Mouse (Mus musculus): ENCODE data around the gene Rnf220. TPM values are rescaled to one million over a fixed set of nuclear protein-coding genes. Genes with fewer than 3 reads are reported as not detected.

Rnf220 gene
- polyA plus RNA-seq, 1 experiment from 2014 or later: 46.0 TPM

GRCm38 (mm10) chr4:117288277-117288926, 208.4 kb downstream of the Rnf220 start:
- Histone ChIP-seq H3K27me3 (replicated peaks) (no peaks in the 10 kb centered on the region), H3K4me1 (peaks cover 36% of the 10 kb centered on the region), H3K9me3 (no peaks in the 10 kb centered on the region), H3K9ac (peak overlapping the region; percentile 86), H3K4me3 (peak overlapping the region; percentile 80), H3K4me2 (peak overlapping the region; percentile 88), H3K36me3 (peaks cover 46% of the 10 kb centered on the region), H3K27ac (replicated peaks) (peak overlapping the region; percentile 96)
- 22% methylated on average over 25 of the region's 25 CpGs for WGBS
- ATAC-seq (ENCODE audit: extremely low read depth, insufficient number of reproducible peaks, low FRiP score, low TSS enrichment): no peak

- Histone ChIP-seq H3K27ac (replicated peaks) (0 out of 2 replicates have a peak overlapping the region, but pooled peaks have one; percentile 61), H3K27me3 (replicated peaks) (no peaks in the 10 kb centered on the region), H3K4me3 (no peak overlapping the region), H3K9ac (peak overlapping the region; percentile 56; the same call in 1 of the 2 replicates), H3K9me3 (no peaks in the 10 kb centered on the region), H3K4me2 (no peak overlapping the region), H3K36me3 (peaks cover 85% of the 10 kb centered on the region), H3K4me1 (peaks cover 43% of the 10 kb centered on the region)
- no peak for ATAC-seq (ENCODE audit: extremely low read depth, insufficient number of reproducible peaks, low FRiP score, low TSS enrichment)
- 64% methylated on average over 4 of the region's 4 CpGs for WGBS
Observed at GRCm38 (mm10) chr4:117284363-117284762, 212.5 kb downstream of the Rnf220 start.

GRCm38 (mm10) chr4:117283271-117284191, 213.3 kb downstream of the Rnf220 start:
- H3K9me3 ChIP-seq: no peaks in the 10 kb centered on the region
- peak overlapping the region; percentile 56 for H3K9ac ChIP-seq
- no peak for ATAC-seq (ENCODE audit: extremely low read depth, insufficient number of reproducible peaks, low FRiP score, low TSS enrichment)
- no peaks in the 10 kb centered on the region for H3K27me3 ChIP-seq (replicated peaks)
- H3K36me3 ChIP-seq: peaks cover 93% of the 10 kb centered on the region
- H3K27ac ChIP-seq (replicated peaks): peak overlapping the region; percentile 61
- H3K4me2 ChIP-seq: peak overlapping the region; percentile 27
- WGBS: 23% methylated on average over 22 of the region's 22 CpGs
- no peak overlapping the region for H3K4me3 ChIP-seq
- H3K4me1 ChIP-seq: peaks cover 50% of the 10 kb centered on the region

DNA sequence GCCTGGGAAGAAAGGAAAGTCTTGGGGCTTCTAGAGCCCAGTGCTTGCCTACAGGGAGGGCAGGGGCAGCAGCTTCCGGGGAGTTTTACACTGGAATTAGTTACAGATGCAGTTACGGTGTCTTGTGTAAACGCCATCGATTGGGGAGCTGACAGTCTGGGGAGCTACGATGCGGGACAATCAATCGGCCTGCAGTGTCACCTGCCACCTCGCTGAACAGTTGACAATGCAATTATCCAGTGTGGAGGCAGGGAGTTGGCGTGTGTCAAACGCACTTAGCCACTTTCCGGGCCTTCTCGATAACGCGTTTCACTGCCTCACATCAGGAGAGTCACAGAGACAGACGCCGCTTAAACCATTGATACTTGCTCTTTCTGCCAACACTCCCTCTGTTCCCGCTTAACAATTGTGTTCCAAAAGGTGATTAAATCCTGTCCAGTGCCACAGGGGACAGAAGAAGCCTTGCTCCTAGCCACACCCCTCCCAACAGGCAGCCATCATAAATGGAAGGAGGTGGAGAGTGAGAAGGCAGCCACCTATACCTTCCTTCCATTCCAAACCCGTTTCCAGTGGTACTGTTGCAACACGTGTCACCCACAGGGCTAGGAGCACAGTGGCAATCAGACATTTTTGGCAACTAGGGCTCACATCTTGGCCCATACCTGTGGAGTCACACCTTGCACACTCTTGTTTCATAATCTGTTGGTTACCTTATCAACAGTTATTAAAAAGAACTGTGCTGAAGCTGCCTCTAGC, 215.6 kb downstream of the Rnf220 start:
- no peaks in the 10 kb centered on the region for H3K9me3 ChIP-seq

DNA sequence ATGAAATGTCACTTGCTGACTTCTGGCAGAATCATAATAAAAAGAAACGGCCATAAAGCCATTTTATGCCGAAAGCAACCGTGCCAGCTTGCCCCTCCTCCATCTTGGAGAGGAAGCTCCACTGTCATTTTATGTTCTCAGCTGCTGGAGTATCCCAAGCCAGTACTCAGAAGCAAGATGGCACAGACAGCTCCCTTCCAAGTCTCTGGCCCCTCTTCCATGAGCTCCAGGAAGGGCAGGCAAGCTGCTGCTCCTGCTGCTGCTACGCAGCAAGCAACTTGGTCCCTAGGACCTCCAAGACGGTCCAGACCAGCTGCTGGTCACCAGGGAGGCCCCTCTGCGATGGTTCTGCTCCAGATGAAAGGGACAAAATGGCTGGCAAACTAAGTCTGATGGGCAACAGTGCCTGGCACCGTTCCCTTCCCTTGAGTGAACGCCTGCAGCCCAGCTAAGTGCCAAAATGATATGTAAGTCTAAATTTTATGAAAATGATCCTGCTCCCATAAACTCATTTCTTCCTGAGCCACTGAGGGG, 216.4 kb downstream of the Rnf220 start:
- no peak overlapping the region for H3K4me2 ChIP-seq
- H3K9ac ChIP-seq: no peak overlapping the region
- ATAC-seq (ENCODE audit: extremely low read depth, insufficient number of reproducible peaks, low FRiP score, low TSS enrichment): no peak
- H3K27ac ChIP-seq (replicated peaks): no peak overlapping the region
- peaks cover 99% of the 10 kb centered on the region for H3K36me3 ChIP-seq
- H3K27me3 ChIP-seq (replicated peaks): no peaks in the 10 kb centered on the region
- peaks cover 42% of the 10 kb centered on the region for H3K4me1 ChIP-seq
- no peaks in the 10 kb centered on the region for H3K9me3 ChIP-seq
- 92% methylated on average over 8 of the region's 8 CpGs for WGBS
- H3K4me3 ChIP-seq: no peak overlapping the region

More for the DNA sequence above, 215.6 kb downstream of the Rnf220 start:
- ATAC-seq (ENCODE audit: extremely low read depth, insufficient number of reproducible peaks, low FRiP score, low TSS enrichment): no peak
- Histone ChIP-seq H3K4me1 (peaks cover 42% of the 10 kb centered on the region), H3K9ac (no peak overlapping the region), H3K4me3 (no peak overlapping the region), H3K4me2 (no peak overlapping the region), H3K27ac (replicated peaks) (no peak overlapping the region), H3K36me3 (peaks cover 99% of the 10 kb centered on the region), H3K27me3 (replicated peaks) (no peaks in the 10 kb centered on the region)
- WGBS: 71% methylated on average over 19 of the region's 19 CpGs

DNA sequence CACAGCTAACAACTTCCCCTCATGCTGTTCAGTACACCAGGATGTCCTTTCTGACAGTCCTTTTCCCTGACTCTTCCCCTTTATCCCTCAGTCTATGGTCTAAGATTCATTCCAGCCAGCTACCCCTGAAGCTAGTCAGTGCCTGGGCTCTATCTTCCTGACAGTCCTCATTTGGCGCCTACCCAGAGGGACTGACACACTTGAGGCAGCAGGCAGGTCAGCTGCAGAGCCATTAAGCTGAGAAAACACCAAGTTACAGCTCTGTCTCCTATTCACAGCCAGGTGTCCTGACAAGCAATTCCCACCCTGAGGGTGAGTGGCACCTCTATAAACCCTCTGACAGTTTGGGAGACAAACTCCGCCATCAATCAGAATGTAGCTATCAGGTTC, 217.6 kb downstream of the Rnf220 start:
- Histone ChIP-seq H3K9ac (no peak overlapping the region), H3K4me3 (no peak overlapping the region), H3K4me2 (no peak overlapping the region), H3K27ac (replicated peaks) (no peak overlapping the region), H3K36me3 (peaks cover 99% of the 10 kb centered on the region), H3K9me3 (peaks cover 7% of the 10 kb centered on the region), H3K4me1 (peaks cover 30% of the 10 kb centered on the region), H3K27me3 (replicated peaks) (no peaks in the 10 kb centered on the region)
- ATAC-seq (ENCODE audit: extremely low read depth, insufficient number of reproducible peaks, low FRiP score, low TSS enrichment): no peak
- 55% methylated on average over 2 of the region's 2 CpGs for WGBS

- Histone ChIP-seq H3K9ac (no peak overlapping the region), H3K4me1 (peaks cover 24% of the 10 kb centered on the region), H3K27ac (replicated peaks) (no peak overlapping the region), H3K4me2 (no peak overlapping the region), H3K9me3 (peaks cover 12% of the 10 kb centered on the region), H3K36me3 (peaks cover 99% of the 10 kb centered on the region), H3K27me3 (replicated peaks) (no peaks in the 10 kb centered on the region), H3K4me3 (no peak overlapping the region)
- 78% methylated on average over 10 of the region's 10 CpGs for WGBS
- ATAC-seq (ENCODE audit: extremely low read depth, insufficient number of reproducible peaks, low FRiP score, low TSS enrichment): no peak
Observed at GRCm38 (mm10) chr4:117278381-117279252, 218.2 kb downstream of the Rnf220 start.

DNA sequence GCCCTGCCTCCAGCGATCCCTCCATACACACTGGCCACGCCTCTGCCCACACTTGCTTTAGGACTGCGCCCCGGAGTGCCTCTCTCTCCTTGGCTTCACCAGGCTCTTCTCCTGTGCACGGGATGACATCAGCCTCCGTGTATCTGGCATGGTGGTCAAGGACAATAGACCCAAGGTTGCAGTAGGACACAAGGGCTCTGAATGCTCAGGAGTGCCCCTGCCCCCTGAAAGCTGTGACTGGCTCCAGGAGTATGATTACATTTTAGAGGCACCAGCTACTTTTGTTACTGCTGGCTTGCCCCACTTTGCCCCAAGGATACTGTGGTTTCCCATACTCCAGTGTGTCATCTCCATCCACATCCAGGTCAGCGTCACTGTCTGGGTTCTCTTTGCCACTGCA, 219.2 kb downstream of the Rnf220 start:
- no peak overlapping the region for H3K4me2 ChIP-seq
- no peak overlapping the region for H3K9ac ChIP-seq
- no peak overlapping the region for H3K27ac ChIP-seq (replicated peaks)
- no peak for ATAC-seq (ENCODE audit: extremely low read depth, insufficient number of reproducible peaks, low FRiP score, low TSS enrichment)
- peaks cover 12% of the 10 kb centered on the region for H3K9me3 ChIP-seq
- H3K36me3 ChIP-seq: peaks cover 99% of the 10 kb centered on the region
- WGBS: 91% methylated on average over 7 of the region's 7 CpGs
- H3K4me1 ChIP-seq: peaks cover 15% of the 10 kb centered on the region
- no peak overlapping the region for H3K4me3 ChIP-seq
- H3K27me3 ChIP-seq (replicated peaks): no peaks in the 10 kb centered on the region

GRCm38 (mm10) chr4:117277021-117277420, 219.8 kb downstream of the Rnf220 start:
- H3K27me3 ChIP-seq (replicated peaks): no peaks in the 10 kb centered on the region
- H3K4me1 ChIP-seq: peaks cover 15% of the 10 kb centered on the region
- H3K9me3 ChIP-seq: peaks cover 12% of the 10 kb centered on the region
- H3K27ac ChIP-seq (replicated peaks): no peak overlapping the region
- ATAC-seq (ENCODE audit: extremely low read depth, insufficient number of reproducible peaks, low FRiP score, low TSS enrichment): no peak
- no peak overlapping the region for H3K4me3 ChIP-seq
- WGBS: 96% methylated on average over 13 of the region's 13 CpGs
- H3K9ac ChIP-seq: no peak overlapping the region
- peaks cover 99% of the 10 kb centered on the region for H3K36me3 ChIP-seq
- H3K4me2 ChIP-seq: no peak overlapping the region

GRCm38 (mm10) chr4:117276281-117276711, 220.6 kb downstream of the Rnf220 start:
- ATAC-seq (ENCODE audit: extremely low read depth, insufficient number of reproducible peaks, low FRiP score, low TSS enrichment): no peak
- 81% methylated on average over 17 of the region's 17 CpGs for WGBS
- peaks cover 15% of the 10 kb centered on the region for H3K4me1 ChIP-seq
- H3K9me3 ChIP-seq: peaks cover 12% of the 10 kb centered on the region
- H3K27ac ChIP-seq (replicated peaks): no peak overlapping the region
- no peak overlapping the region for H3K4me3 ChIP-seq
- H3K9ac ChIP-seq: no peak overlapping the region
- peaks cover 100% of the 10 kb centered on the region for H3K36me3 ChIP-seq
- H3K4me2 ChIP-seq: no peak overlapping the region
- H3K27me3 ChIP-seq (replicated peaks): no peaks in the 10 kb centered on the region

Measured in heart, embryonic 13.5 days (tissue).